Mouse (Mus musculus) A20 (cell line): Measurements from ENCODE around the gene Mapre1.

ENCODE experiments used
- DNase-seq: peaks from one replicate; pipeline ENCODE4 v3.0.0-alpha.2; 2011; ENCODE audit warnings: low read depth, low spot score

Gene Mapre1

DNA sequence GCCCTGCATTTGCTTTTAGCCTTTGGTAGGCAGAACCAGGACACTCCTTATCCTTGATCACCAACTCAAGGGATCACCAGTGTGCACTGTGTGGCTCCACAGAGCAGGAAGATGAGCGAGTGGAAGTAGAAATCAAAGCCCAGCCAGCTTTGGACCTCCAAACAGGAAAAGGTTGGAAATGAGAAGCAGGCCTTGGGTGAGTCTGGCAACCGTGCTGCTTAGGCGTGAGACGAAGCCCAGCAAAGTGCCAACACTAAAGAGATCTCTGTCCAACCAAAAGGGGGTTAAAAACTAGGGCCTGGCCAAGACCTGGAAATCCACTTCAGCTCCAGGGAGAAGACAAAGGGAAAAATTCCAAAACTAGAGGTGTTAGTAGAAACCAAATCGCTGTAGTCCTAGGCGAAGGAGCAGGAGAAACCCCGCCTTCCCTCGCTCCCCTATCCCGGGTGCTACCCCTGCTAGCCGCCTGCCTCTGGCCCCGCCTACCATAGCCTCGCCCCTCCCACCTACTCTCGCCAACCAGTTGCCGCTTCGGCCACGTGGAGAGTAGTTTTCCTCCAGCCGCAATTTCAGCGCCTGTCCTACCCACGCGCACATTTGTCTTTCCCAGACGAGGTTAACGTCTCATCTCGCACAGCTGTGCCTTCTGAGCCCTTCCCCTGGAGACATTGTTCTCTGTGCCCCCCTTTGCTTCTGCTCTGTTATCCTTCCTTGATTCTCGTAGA lies 37.7 kb downstream of the Mapre1 start:
- peak; percentile 67 for DNase-seq

DNA sequence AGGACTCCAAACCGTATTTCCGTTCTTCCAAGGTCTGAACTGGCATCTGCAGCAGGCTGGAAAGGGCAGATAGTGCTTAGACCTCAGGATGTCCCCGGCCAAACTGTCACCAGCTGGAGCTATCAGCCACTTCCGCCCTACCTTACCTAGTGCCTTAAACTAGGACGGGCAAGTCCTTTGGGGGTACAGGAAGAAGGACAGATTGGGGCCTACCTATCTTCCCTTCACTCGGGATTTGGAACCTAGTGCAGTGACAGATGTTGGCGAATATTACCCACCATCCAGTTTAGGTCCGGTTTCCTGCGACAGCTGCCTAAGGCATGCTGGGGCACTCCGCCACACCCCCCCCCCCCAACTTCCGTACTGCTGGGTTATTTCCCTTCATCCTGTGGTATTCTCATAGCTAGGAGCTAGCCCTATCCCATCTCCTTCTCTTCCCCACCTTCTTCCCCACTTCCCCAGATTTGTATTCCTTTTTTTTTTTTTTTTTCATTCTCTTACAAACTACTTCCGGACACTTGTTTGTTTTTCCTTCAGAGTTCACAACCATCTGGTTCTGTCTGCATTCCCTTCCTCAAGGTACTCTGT lies 38.4 kb downstream of the Mapre1 start, which contains the start of gene Efcab8:
Efcab8 (plus strand) TSS at position 538 of the 588 bp plus-strand sequence.
- DNase-seq, result peak; percentile 30

DNA sequence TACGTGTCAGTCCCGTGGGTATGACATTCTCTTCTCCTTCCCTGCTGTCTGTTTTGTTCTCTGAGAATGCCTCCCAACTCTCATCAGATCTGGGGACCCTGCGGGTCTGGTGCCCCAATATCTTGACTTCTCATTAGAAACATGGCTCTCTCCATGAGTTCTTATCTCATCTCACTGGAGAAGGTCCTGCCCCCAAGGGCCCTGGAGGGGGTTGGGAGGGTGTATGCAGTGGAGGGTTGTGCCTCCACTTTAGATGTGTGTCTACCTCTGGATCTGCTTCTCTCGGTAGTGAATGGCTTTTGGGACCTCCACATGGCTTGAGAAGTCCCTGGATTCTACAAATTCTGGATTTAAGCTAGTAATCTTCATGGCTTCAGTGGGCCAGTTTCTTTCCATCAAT lies 40.1 kb downstream of the Mapre1 start:
- DNase-seq, result no peak

DNA sequence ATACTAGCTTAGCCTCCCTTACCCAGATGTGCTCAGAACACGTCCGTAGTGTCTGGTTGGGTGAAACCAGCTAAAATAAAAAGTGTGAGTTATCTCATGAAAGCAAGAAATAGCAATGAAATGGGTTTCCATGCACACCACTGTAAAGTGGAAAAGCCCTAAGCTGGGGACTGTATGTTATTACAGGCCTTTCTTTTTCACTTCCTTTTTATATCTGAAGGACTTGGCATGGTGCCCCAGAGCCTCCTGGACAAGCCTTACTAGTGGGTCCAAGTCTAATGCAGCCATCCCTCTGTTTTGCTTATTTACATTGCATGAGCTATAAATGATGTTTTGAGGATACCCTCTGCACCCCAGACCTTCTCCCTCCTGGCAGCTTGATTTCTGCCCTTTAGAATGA lies 43.6 kb downstream of the Mapre1 start:
- peak; percentile 72 for DNase-seq

DNA sequence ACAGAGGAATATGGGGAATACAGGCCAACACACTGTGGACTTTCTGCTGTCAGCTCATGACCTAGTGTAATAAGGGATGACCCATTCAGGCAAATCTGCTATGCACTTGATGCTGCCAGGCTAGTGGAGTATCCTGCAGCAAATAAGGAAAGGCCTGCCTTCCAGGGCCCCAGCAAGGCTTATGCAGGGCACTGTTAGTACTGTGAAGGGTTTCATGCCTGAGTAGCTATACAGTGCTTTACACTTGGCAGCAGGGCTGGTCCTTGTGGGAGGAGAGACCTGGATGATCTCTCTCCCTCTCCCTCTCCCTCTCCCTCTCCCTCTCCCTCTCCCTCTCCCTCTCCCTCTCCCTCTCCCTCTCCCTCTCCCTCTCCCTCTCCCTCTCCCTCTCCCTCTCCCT lies 52.3 kb downstream of the Mapre1 start:
- DNase-seq, result no peak

DNA sequence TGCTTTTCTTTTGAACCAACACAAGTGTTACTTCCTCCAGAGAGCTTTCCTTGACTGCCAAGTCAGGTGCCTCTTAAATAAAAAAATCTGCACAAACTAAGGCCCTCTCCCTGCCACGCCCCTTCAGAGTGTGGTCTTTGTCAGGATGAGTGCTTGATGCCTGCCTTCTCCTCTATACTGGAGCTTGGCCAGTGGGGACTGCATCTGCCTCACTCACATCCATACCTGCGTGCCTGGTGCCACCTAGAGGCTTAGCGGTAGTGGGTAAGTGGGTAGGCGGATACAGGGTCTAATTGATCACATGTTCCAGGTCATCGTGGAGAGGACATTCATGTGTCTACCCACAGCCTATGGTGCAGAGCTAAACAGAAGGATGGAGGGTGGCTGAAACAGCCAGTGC lies 54.0 kb downstream of the Mapre1 start:
- DNase-seq, result peak; percentile 62

DNA sequence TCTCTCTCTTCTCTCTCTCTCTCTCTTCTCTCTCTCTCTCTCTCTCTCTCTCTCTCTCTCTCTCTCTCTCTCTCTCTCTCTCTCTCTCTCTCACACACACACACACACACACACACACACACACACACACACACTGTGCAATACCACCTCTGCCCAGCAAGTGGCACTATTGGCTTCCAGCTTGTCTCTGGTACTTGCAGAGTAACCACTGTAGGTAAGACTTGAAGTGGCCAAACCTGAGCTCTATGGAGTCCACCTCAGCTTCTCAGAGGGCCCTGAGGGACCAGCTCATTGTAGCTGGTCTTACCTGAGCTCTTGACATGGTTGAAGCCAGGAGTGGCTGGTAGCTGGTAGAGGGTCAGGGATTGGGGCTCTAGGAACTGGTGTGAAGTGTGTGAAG lies 66.4 kb downstream of the Mapre1 start:
- DNase-seq, result peak; percentile 64

DNA sequence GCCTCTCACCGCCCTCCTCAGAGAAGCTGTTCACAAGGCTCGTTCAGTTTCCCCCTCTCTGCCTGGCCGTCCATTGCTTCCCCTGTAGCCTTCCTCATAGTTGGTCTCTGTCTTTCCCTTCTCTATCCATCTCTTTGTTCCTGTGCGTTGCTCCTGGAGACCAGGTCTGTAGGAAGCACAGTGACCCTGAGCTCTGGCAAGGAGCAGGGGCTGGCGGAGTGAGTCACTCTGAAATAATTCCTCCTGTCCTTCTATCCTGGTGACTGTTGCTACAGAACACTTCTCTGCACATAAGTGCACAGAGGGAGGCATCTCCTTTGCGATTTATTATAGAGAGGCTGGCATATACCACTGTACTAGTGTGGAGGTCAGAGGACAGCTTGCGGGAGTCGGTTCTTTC lies 67.1 kb downstream of the Mapre1 start:
- no peak for DNase-seq

DNA sequence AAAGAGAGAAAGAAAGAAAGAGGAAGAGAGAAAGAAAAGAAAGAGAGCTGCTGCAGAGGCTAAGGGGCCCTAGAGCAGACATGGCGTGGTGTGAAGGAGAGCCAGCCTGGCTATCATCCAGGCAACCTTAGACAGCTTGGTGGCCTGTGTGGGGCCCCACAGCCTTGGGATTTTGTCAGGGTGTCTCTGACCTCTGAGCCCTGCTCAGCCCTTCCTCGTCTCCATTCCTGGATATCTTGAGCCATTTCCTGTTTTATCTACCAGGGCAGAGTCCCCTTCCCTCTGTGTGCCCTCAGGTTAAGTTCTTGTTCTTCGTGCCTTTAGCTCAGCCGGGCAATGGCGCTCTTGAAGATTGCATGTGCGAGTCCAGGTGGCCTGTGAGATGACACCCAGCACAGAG lies 67.8 kb downstream of the Mapre1 start:
- DNase-seq, result no peak

DNA sequence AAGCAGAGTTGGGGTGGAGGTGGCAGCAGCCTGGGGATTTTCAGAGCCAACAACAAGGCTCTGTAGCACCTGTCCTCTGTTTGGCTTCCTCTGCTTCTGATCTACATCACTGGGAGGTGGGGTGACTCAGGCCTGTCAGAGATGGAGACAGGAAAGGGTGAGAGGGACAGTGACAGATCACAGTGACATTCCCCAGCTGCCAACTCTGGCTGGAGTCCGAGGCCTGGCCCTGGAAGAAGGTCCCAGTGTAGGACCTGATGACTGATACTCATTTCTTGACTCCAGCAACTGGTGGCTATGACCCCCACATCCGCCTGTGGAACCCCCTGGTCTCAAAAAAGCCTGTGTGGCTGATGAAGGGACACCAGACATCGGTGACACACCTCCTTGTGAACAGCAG lies 68.8 kb downstream of the Mapre1 start:
- no peak for DNase-seq

DNA sequence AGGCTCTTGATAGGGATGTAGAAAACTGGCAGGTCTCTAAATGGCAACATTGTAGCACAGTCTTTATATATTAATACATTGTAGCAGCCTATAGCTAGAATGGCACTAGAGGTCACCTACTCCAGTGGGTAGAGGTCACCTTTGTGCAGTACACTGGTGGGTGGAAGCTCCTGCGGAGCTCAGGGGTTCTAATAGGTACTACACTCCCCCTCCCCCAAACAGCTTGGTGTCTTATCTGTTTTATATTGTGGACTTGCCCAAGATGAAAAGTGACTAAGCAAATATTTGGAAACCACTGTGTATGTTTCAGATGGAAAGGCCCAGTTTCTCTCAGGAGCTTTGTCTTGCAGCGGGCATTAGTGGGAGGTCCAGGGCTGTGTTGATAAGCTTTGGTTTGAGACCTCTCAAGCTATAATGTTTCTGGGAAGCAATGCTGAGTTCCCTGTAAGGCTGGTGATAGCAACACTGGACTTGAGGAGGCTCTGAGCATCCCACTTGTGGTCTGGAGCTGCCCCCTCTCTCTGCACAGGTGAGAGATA lies 81.0 kb downstream of the Mapre1 start:
- DNase-seq, result no peak
